Mouse (Mus musculus) stomach, embryonic 14.5 days (tissue): ENCODE measurements around the gene Otud4. TPM values are rescaled to one million over a fixed set of nuclear protein-coding genes. Genes with fewer than 3 reads are reported as not detected.

Experiments used
- ATAC-seq: fragments of 200-750 bp; cut with Nextera tagmentation; 2 replicates; pipeline ENCODE4 v1.8.0; 2017; ENCODE audit warnings: low read depth, moderate TSS enrichment; ENCODE audit not compliant: insufficient number of reproducible peaks, insufficient read depth, low FRiP score
- H3K27ac ChIP-seq: fragments of 300-500 bp; sonication (generic); 2 replicates; pipeline ENCODE4 v1.5.1; 2014; ENCODE audit warnings: mild to moderate bottlenecking, low read length, moderate library complexity, mixed read lengths
- H3K27me3 ChIP-seq: fragments of 300-500 bp; sonication (generic); 2 replicates; pipeline ENCODE4 v1.6.1; 2014; ENCODE audit warnings: low read length, control low read depth, mixed read lengths; ENCODE audit not compliant: control insufficient read depth, insufficient read depth
- H3K36me3 ChIP-seq: fragments of 300-500 bp; sonication (generic); 2 replicates; pipeline ENCODE4 v1.6.1; 2014; ENCODE audit warnings: mild to moderate bottlenecking, control low read depth, low read length, moderate library complexity, mixed read lengths; ENCODE audit not compliant: control insufficient read depth, insufficient read depth
- H3K4me1 ChIP-seq: fragments of 300-500 bp; sonication (generic); 2 replicates; pipeline ENCODE4 v1.6.1; 2014; ENCODE audit warnings: low read length, control low read depth, mixed read lengths; ENCODE audit not compliant: control insufficient read depth, insufficient read depth
- H3K4me2 ChIP-seq: fragments of 300-500 bp; sonication (generic); replicated peaks from 2 replicates; pipeline ENCODE4 v1.6.1; 2014; ENCODE audit warnings: low read depth, low read length, control low read depth
- H3K4me3 ChIP-seq: fragments of 300-500 bp; sonication (generic); 2 replicates; pipeline ENCODE4 v1.5.1; 2014; ENCODE audit warnings: low read depth, low read length, control low read depth
- H3K9ac ChIP-seq: fragments of 300-500 bp; sonication (generic); replicated peaks from 2 replicates; pipeline ENCODE4 v1.6.1; 2014; ENCODE audit warnings: low read depth, mild to moderate bottlenecking, control low read depth, low read length, moderate library complexity, mixed read lengths
- H3K9me3 ChIP-seq: fragments of 300-500 bp; sonication (generic); 2 replicates; pipeline ENCODE4 v1.6.1; 2016; ENCODE audit warnings: low read depth, low read length, control low read depth; ENCODE audit not compliant: control insufficient read depth
- WGBS: fragments of 180-500 bp; shearing (Covaris S2); extraction: QIAGEN DNeasy Blood & Tissue Kit; methylation state at CpG from one replicate; pipeline ENCODE4 v1.1.7; 2014; 5-methylcytosine and 5-hydroxymethylcytosine counted together
- polyA plus RNA-seq: library from polyadenylated mRNA; unstranded; fragments of >200 nt; fragmentation: Nextera tagmentation; extraction: Ambion mirVana; gene quantifications from 2 replicates; pipeline ENCODE4 v1.2.1, GENCODE M21; 2014

Otud4 gene
- polyA plus RNA-seq, 1 experiment from 2014 or later: 27.2 TPM

DNA sequence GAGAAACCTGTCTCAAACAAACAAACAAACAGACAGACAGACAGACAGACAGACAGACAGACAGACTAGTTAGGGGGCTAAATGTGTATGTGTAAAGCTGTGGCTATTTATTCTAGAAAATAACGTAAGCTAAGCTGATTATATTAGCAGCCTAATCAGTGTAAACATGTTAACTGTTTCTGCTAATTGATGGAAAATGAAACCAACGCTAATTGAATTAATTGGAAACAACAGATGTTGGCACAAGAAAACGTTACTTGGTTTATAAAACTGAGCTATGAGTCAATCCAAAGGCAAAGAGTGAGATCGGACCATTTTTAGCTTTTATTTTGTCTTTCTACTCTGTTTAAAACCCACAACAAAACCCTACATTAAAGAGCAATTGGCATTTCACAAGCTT, 15.0 kb upstream of the Otud4 start:
- Histone ChIP-seq H3K4me1 (peaks cover 18% of the 10 kb centered on the region), H3K9me3 (no peaks in the 10 kb centered on the region), H3K4me2 (no peak overlapping the region), H3K36me3 (no peaks in the 10 kb centered on the region), H3K4me3 (no peak overlapping the region), H3K9ac (no peak overlapping the region), H3K27ac (no peak overlapping the region), H3K27me3 (no peaks in the 10 kb centered on the region)
- no peak for ATAC-seq
- 78% methylated on average over 4 of the region's 4 CpGs for WGBS

DNA sequence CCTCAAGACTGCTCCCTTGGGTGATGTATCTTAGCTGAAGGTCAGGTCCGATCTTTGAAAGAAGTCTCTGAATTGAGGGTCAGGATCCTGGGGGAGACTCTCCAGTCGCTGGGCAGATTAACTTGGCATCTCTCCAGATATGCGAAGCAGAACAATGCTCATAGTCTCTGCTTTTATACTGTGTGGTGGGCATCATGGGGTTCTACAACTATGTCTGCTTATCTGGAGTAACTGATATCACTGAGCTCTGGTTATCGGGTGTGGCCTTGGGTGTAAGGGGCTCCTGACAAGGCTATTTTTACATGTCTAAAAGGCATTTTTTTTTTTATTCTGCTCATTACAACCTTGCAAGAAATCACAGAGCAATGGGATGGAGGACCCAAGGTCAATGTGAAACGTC, 13.2 kb upstream of the Otud4 start:
- H3K9me3 ChIP-seq: no peaks in the 10 kb centered on the region
- 67% methylated on average over 5 of the region's 5 CpGs for WGBS
- no peak overlapping the region for H3K4me2 ChIP-seq
- ATAC-seq: no peak
- no peaks in the 10 kb centered on the region for H3K4me1 ChIP-seq
- H3K27me3 ChIP-seq: no peaks in the 10 kb centered on the region
- no peak overlapping the region for H3K9ac ChIP-seq
- no peaks in the 10 kb centered on the region for H3K36me3 ChIP-seq
- H3K27ac ChIP-seq: no peak overlapping the region
- H3K4me3 ChIP-seq: no peak overlapping the region

DNA sequence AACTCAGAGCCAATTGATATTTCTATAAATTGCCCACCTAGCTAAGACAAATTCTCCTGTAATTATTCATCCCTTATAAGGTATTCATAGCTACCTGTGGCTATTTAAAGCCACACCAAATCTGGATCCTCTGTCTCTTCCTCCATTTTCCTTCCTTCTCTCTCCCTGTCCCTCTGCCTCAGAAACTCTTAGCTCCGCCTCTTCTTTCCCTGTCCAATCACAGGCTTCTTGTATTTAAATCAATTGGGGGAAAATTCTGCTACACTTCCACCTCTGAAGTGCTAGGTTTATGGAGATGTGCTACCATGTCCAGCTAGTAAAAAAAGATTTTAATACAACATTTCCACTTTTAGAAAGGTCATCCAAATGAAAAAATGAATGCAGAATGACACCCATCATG, 3.9 kb upstream of the Otud4 start:
- Histone ChIP-seq H3K4me1 (no peaks in the 10 kb centered on the region), H3K4me3 (no peak overlapping the region), H3K9me3 (no peaks in the 10 kb centered on the region), H3K36me3 (no peaks in the 10 kb centered on the region), H3K9ac (no peak overlapping the region), H3K4me2 (no peak overlapping the region), H3K27me3 (no peaks in the 10 kb centered on the region), H3K27ac (no peak overlapping the region)
- ATAC-seq: no peak
- 92% methylated on average over 1 of the region's 1 CpGs for WGBS

GRCm38 (mm10) chr8:79636151-79636550, 3.3 kb upstream of the Otud4 start:
- Histone ChIP-seq H3K9me3 (no peaks in the 10 kb centered on the region), H3K27ac (no peak overlapping the region), H3K4me3 (no peak overlapping the region), H3K9ac (no peak overlapping the region), H3K36me3 (no peaks in the 10 kb centered on the region), H3K27me3 (no peaks in the 10 kb centered on the region), H3K4me1 (peaks cover 3% of the 10 kb centered on the region; the same call in 1 of the 2 replicates), H3K4me2 (no peak overlapping the region)
- WGBS: 53% methylated on average over 1 of the region's 1 CpGs
- ATAC-seq: no peak

- Histone ChIP-seq H3K4me1 (peaks cover 14% of the 10 kb centered on the region), H3K27me3 (no peaks in the 10 kb centered on the region), H3K9me3 (no peaks in the 10 kb centered on the region), H3K4me3 (no peak overlapping the region), H3K4me2 (no peak overlapping the region), H3K9ac (no peak overlapping the region), H3K36me3 (no peaks in the 10 kb centered on the region), H3K27ac (no peak overlapping the region)
- WGBS: 87% methylated on average over 3 of the region's 3 CpGs
- ATAC-seq: no peak
These were observed 2.2 kb upstream of the Otud4 start for GRCm38 (mm10) chr8:79637237-79637636.

GRCm38 (mm10) chr8:79638001-79638706, 1.3 kb upstream of the Otud4 start:
- H3K4me1 ChIP-seq: peaks cover 18% of the 10 kb centered on the region
- peak overlapping the region; percentile 86 for H3K27ac ChIP-seq
- no peaks in the 10 kb centered on the region for H3K36me3 ChIP-seq
- H3K27me3 ChIP-seq: no peaks in the 10 kb centered on the region
- WGBS: 5% methylated on average over 11 of the region's 11 CpGs
- peak overlapping the region; percentile 72 for H3K4me3 ChIP-seq
- H3K9ac ChIP-seq: peak overlapping the region; percentile 50; the same call in 1 of the 2 replicates
- H3K4me2 ChIP-seq: peak overlapping the region; percentile 73
- no peaks in the 10 kb centered on the region for H3K9me3 ChIP-seq
- ATAC-seq: no peak

DNA sequence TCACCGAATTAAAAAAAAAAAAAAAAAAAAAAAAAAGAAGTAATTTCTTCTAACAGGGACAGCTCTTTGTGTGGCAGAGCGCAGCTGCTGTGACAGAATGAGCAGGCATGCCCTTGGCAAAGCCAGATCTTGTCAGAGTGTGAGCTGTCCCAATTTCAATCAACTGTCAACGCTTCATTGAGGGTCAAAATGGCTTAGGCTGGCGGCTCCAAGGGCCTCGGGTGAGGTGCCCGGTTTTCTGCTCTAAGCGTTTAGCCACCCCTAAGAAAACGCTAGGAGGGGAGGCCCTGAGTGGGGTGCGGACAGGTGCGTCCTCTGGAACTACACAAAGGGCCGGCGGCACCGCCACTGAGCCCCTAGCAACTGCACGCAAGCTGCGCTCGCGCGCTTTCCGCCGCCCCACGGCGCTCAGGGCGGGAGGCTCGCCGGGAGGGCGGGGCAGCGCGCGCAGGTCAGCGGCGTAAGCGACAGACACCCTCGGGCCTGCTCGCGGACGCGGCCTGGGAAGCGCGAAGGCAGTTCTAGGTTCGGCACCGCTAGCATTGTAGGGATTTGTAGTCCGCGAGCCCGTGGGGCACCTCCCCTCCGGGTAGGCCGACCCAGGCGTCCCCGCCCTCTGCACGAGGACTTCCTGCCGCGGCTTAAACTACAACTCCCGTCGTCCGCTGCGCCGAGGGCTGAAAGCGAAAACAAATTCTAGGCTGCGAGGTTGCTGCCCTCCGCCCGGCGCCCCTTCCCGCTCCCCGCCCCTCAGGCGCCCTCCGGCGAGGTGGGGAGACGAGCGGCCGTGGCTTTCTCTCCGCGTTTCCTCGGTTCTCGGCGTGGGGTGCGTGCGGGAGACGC, 490 bp upstream of the Otud4 start:
- peak overlapping the region; percentile 86 for H3K27ac ChIP-seq
- no peaks in the 10 kb centered on the region for H3K27me3 ChIP-seq
- peak overlapping the region; percentile 73 for H3K4me2 ChIP-seq
- H3K4me3 ChIP-seq: peak overlapping the region; percentile 72
- H3K36me3 ChIP-seq: peaks cover 1% of the 10 kb centered on the region; the same call in 1 of the 2 replicates
- peaks cover 18% of the 10 kb centered on the region for H3K4me1 ChIP-seq
- under 1% methylated on average over 76 of the region's 77 CpGs for WGBS
- ATAC-seq: peak; percentile 100
- no peaks in the 10 kb centered on the region for H3K9me3 ChIP-seq
- H3K9ac ChIP-seq: peak overlapping the region; percentile 88

DNA sequence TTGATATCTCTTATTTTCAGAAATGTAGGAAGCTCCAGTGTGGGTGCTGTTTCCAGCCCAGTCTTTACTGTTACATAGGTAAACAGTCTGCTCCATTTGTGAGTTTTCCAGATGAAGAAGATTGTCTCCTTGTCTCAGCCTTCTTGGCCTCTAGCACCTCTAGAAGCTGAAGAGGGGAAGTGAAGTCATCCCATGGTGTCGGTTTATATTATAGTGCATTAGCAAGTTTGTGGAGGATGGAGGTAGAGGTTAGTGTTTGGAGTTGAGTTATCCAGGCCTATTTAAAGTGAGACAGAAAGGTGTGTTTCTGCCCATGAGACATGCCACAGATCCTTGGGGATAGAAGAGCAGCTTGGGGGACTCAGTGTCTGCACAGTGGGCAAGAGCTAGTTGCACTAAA, 1.7 kb downstream of the Otud4 start:
- WGBS: 6% methylated on average over 1 of the region's 1 CpGs
- H3K9me3 ChIP-seq: no peaks in the 10 kb centered on the region
- H3K27ac ChIP-seq: no peak overlapping the region
- peaks cover 13% of the 10 kb centered on the region; the same call in 1 of the 2 replicates for H3K36me3 ChIP-seq
- H3K9ac ChIP-seq: 0 out of 2 replicates have a peak overlapping the region, but pooled peaks have one; percentile 14
- ATAC-seq: no peak
- H3K27me3 ChIP-seq: no peaks in the 10 kb centered on the region
- peak overlapping the region; percentile 72 for H3K4me3 ChIP-seq
- H3K4me2 ChIP-seq: peak overlapping the region; percentile 72
- H3K4me1 ChIP-seq: peaks cover 18% of the 10 kb centered on the region
